ENCODE assay signal across 21 mouse cellular contexts in genomic region chr12:75886946-75887345, GRCm38 (mm10).
DNase-seq lines count a peak whose midpoint lies in the region; ATAC-seq and TF ChIP-seq lines count a peak whose summit lies in the region.
"Had no signal": no experiment of that assay in that cellular context is flagged by ENCODE, and none has a peak within 500 bp of the region (broad histone marks: within the 10 kb centered on the region; RNA-seq: fewer than 3 reads in every experiment).

No protein-coding gene starts in this region.

- no peak for TF ChIP-seq CTCF in heart, adult 2 months (IDR thresholded peaks at IDR 0.05)

- WGBS in heart, embryonic 10.5 days, result 78% methylated on average over 2 of the region's 2 CpGs
- WGBS in heart, adult 2 months, result 94% methylated on average over 2 of the region's 2 CpGs
- 85% methylated on average over 2 of the region's 2 CpGs for WGBS in intestine, embryonic 14.5 days
- WGBS in intestine, embryonic 15.5 days, result 91% methylated on average over 2 of the region's 2 CpGs

- H3K4me3 ChIP-seq in heart, embryonic 10.5 days, result no peak overlapping the region
- no peak overlapping the region for H3K4me3 ChIP-seq in heart, adult 2 months
- H3K4me3 ChIP-seq in intestine, embryonic 14.5 days (ENCODE audit: low read depth, low read length), result no peak overlapping the region
- H3K4me3 ChIP-seq in intestine, embryonic 15.5 days (replicated peaks), result no peak overlapping the region

- no peaks in the 10 kb centered on the region for H3K4me1 ChIP-seq in heart, embryonic 10.5 days
- H3K4me1 ChIP-seq in heart, adult 2 months (ENCODE audit: control insufficient read depth, insufficient read depth, low read length), result no peaks in the 10 kb centered on the region
- no peaks in the 10 kb centered on the region for H3K4me1 ChIP-seq in intestine, embryonic 14.5 days (replicated peaks; ENCODE audit: control insufficient read depth, insufficient read depth, low read length)
- no peaks in the 10 kb centered on the region for H3K4me1 ChIP-seq in intestine, embryonic 15.5 days (replicated peaks)

- peaks cover 62% of the 10 kb centered on the region for H3K36me3 ChIP-seq in heart, embryonic 10.5 days
- peaks cover 1% of the 10 kb centered on the region; the same call in 1 of the 2 replicates for H3K36me3 ChIP-seq in heart, adult 2 months (ENCODE audit: control insufficient read depth, insufficient read depth, low read length)
- H3K36me3 ChIP-seq in intestine, embryonic 14.5 days (ENCODE audit: control insufficient read depth, insufficient read depth, low read length), result peaks cover 12% of the 10 kb centered on the region; the same call in 1 of the 2 replicates
- H3K36me3 ChIP-seq in intestine, embryonic 15.5 days, result no peaks in the 10 kb centered on the region
- H3K36me3 ChIP-seq: G1E had no signal

- no peak for ATAC-seq in intestine, embryonic 14.5 days (replicated peaks; ENCODE audit: low FRiP score, low TSS enrichment, low read depth)
- no peak for ATAC-seq in intestine, embryonic 15.5 days
- ATAC-seq: activated CD4-positive, CD25-positive, alpha-beta regulatory T cell, adult 4 months; CD4-positive, CD25-positive, alpha-beta regulatory T cell, adult 4 months; Patski had no signal

- H3K9ac ChIP-seq in heart, adult 2 months (ENCODE audit: low read depth, low read length), result no peak overlapping the region
- no peak overlapping the region for H3K9ac ChIP-seq in intestine, embryonic 14.5 days (ENCODE audit: low read length)
- no peak overlapping the region for H3K9ac ChIP-seq in intestine, embryonic 15.5 days

- intact Hi-C loops in heart, postnatal 14 days (cut with DNase I), result no loop called here
- intact Hi-C loops in heart, adult 2 months (cut with DNase I), result no loop called here

- H3K9me3 ChIP-seq in heart, embryonic 10.5 days, result no peaks in the 10 kb centered on the region
- no peaks in the 10 kb centered on the region for H3K9me3 ChIP-seq in intestine, embryonic 14.5 days (ENCODE audit: control insufficient read depth, low read length)
- H3K9me3 ChIP-seq in intestine, embryonic 15.5 days, result no peaks in the 10 kb centered on the region
- H3K9me3 ChIP-seq: G1E had no signal

- no peak overlapping the region for H3K27ac ChIP-seq in heart, embryonic 10.5 days
- no peak overlapping the region for H3K27ac ChIP-seq in heart, adult 2 months
- no peak overlapping the region for H3K27ac ChIP-seq in intestine, embryonic 14.5 days (ENCODE audit: low read depth)
- H3K27ac ChIP-seq in intestine, embryonic 15.5 days, result no peak overlapping the region

- no peak for TF ChIP-seq POLR2A in heart, adult 2 months (IDR thresholded peaks at IDR 0.05; ENCODE audit: insufficient read depth, low read depth, low read length)

- H3K27me3 ChIP-seq in heart, embryonic 10.5 days (ENCODE audit: insufficient read depth, poor library complexity, severe bottlenecking), result no peaks in the 10 kb centered on the region
- H3K27me3 ChIP-seq in heart, adult 2 months (ENCODE audit: control insufficient read depth, insufficient read depth, low read length), result no peaks in the 10 kb centered on the region
- H3K27me3 ChIP-seq in intestine, embryonic 14.5 days (replicated peaks; ENCODE audit: control insufficient read depth, insufficient read depth, low read length), result no peaks in the 10 kb centered on the region
- H3K27me3 ChIP-seq in intestine, embryonic 15.5 days (replicated peaks), result no peaks in the 10 kb centered on the region
- H3K27me3 ChIP-seq: CH12.LX, Patski had no signal

- TF ChIP-seq EP300 in heart, adult 2 months (IDR thresholded peaks at IDR 0.05; ENCODE audit: insufficient read depth, low read depth, low read length), result no peak

- H3K79me2 ChIP-seq in heart, adult 2 months (replicated peaks; ENCODE audit: control insufficient read depth, insufficient read depth, low read length), result no peaks in the 10 kb centered on the region

- peak; percentile 69 for DNase-seq in heart, adult 11 months
- no peak for DNase-seq in heart, postnatal 14 days
- DNase-seq in heart, embryonic 10.5 days (ENCODE audit: low spot score), result peak; percentile 52
- DNase-seq in heart, adult 2 months, result no peak
- peak; percentile 21 for DNase-seq in intestine, embryonic 14.5 days (ENCODE audit: low spot score)
- DNase-seq: adrenal gland, adult 2 months; adrenal gland, adult 8-10 months; adrenal gland, postnatal 10 days; adrenal gland, postnatal 14 days; adrenal gland, postnatal 25 days; adrenal gland, postnatal 36 days; B cell, adult 2 months; cerebellum, adult 11 months; cerebellum, adult 11-12 months; cerebellum, adult 18-20 months had no signal

- no peak overlapping the region for H3K4me2 ChIP-seq in intestine, embryonic 14.5 days (ENCODE audit: low read length)
- no peak overlapping the region for H3K4me2 ChIP-seq in intestine, embryonic 15.5 days (replicated peaks)

Comparison
In these comparisons a context has a peak if more than half of its experiments do, and no peak if none do; other contexts are left out.
1. DNase-seq: peak in heart, adult 11 months (single experiment), heart, embryonic 10.5 days (single experiment) and intestine, embryonic 14.5 days (single experiment); none in heart, postnatal 14 days (0 of 2) and heart, adult 2 months (0 of 2).